Mouse (Mus musculus): Measurements from ENCODE around the gene Iqschfp.

The Iqschfp gene

GRCm38 (mm10) chr3:68351461-68351860, 459.4 kb downstream of the Iqschfp start:
- DNase-seq (ENCODE audit: low spot score): no peak

GRCm38 (mm10) chr3:68352961-68353360, 460.9 kb downstream of the Iqschfp start:
- DNase-seq (ENCODE audit: low spot score): no peak

- DNase-seq (ENCODE audit: low spot score): no peak
Measured at GRCm38 (mm10) chr3:68353492-68353891, 461.5 kb downstream of the Iqschfp start.

DNA sequence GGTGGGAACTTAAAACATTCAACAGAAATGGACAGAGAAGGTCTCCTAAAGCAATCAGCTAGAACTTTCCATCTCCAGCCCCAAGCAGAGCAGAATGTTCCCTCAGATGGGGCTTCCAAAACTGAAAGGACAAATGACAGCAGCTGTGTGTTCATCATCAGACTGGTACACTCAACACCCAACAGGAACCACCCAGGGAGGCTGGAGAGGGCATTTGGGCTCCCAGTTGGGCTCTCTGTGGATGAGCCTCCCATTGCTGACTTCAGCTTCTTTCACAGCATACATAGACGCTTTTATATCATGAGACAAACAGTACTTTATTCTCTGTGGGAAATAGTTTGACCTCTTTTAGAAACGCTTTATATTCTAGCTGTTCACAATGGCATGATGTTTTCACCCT, 464.5 kb downstream of the Iqschfp start:
- DNase-seq (ENCODE audit: low spot score): no peak

GRCm38 (mm10) chr3:68368029-68368428, 476.0 kb downstream of the Iqschfp start:
- no peak for DNase-seq (ENCODE audit: low spot score)

DNA sequence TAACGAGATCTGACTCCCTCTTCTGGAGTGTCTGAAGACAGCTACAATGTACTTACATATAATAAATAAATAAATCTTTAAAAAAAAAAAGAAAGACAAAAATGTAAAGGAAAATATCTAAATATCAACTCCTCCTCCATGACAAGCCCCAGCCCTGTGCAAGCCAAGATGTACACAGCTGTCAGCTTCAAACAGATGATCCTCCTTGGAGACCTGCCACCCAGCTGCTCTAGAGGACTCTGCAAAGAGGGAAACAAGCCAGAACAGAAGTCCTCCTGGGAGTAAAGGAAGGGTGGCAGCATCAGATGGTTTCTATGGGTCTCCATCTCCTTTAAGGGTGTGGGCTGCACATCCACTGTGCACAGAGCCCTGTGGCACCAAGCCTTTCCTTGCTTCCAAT, 480.9 kb downstream of the Iqschfp start:
- no peak for DNase-seq (ENCODE audit: low spot score)

DNA sequence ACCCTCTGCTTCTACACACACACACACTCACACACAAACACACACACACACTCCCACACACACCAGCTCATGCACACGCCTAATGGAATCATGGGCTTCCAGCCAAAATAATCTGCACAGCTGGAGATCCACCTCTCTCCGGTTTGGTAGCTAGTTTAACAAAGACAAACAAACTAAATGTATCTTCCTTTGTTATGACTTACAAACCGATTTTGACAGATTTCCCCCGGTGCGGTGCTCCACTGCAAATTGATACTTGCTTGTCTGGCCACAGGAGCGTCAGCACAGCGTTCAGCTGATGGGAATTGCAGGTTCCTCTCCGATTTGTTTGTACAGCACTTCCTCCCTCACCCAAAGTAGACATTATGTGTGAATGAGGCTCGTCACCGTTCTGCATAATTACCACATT, 483.1 kb downstream of the Iqschfp start:
- DNase-seq (ENCODE audit: low spot score): no peak

- no peak for DNase-seq (ENCODE audit: low spot score)
Measured at GRCm38 (mm10) chr3:68377452-68378198, 485.6 kb downstream of the Iqschfp start.

DNA sequence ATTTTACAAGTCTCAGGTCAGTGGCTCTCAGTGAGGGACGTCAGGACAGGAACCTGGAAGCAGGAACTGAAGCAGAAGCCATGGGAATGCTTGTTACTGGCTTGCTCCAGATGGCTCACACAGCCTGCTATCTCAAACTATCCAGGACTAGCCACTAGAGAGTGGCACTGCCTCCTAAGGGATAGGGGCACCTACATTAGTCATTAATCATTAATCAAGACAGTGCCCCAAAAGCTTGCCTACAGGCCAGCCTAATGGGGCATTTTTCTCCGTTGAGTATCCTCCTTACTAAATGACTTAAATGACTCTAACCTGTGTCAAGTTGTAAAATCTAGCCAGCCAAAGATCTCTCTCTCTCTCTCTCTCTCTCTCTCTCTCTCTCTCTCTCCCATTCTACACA, 486.8 kb downstream of the Iqschfp start:
- no peak for DNase-seq (ENCODE audit: low spot score)

DNA sequence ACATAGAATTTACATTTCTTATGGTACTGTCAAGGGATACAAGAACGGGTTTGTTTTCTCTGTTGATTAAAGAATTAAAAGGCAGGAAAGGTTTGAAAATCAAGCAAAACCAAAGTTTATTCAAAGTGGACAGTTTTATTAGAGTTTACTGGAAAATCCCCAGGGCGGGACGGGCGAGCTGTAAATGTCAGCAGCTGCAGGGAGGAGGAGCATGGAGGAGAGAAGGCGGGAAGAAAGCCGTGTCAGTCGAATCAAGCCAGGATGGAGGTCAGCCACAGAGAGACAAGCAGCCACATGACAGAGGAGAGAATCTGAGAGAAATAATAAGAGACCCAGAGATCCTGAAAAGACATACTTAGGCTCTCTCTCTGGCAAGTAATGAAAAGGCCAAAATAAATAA, 487.2 kb downstream of the Iqschfp start:
- peak; percentile 9 for DNase-seq (ENCODE audit: low spot score)

- no peak for DNase-seq (ENCODE audit: low spot score)
Measured at GRCm38 (mm10) chr3:68383672-68384071, 491.6 kb downstream of the Iqschfp start.

GRCm38 (mm10) chr3:68385544-68385943, 493.5 kb downstream of the Iqschfp start:
- DNase-seq (ENCODE audit: low spot score): no peak

DNA sequence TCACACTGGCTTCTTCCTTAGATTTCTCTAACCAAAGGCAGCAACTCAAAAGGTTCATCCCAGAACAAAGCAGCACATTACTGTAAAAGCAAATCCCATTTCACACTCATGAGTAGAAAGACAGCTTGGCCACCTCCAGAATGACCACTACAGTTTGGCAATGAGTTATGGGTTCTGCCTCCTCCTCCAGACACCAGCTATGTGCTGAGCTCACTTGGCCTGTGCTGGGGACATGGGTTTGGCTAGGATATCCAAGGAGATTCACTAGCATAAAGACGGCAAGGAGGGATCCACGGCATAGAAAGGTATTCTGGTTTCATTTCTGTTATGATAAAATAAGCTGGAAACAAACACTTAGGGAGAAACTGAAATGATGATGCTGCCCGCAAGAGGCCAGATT, 496.0 kb downstream of the Iqschfp start:
- DNase-seq (ENCODE audit: low spot score): no peak

DNA sequence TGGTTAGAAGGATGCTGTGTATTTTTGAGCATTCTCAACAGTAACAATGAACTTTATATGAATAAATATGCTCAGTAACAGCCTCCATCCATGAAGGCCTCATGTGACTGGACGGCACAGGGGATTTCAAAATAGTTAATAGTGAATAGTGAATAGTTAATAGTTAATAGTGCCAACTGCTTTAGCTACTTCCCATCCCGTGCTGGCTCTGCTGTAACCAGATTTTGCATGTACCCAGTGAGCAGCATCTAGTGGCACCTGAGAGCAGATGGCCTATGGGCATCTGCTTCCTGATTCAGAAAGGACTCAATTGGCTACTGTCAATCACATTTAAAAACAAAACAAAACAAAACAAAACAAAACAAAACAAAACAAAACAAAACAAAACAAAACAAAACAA, 501.5 kb downstream of the Iqschfp start:
- DNase-seq (ENCODE audit: low spot score): no peak

DNA sequence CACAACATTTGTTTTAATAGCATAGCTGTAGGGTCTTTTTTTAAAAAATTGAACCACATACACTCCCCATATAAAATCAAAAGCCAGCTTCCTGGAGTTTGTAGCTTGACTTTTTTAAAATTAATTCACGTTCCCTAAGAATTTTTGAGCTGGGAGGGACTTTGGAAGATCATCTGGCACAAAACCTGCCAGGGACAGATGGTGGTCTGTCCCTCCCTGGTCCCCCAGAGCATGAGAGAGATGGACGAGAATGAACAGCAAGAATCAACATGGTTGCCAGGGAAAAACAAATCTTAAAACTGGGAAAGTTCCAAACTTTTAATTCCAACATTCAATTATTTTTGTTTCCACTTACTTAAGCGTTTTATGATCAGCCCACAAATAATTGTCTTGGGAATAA, 506.7 kb downstream of the Iqschfp start:
- DNase-seq (ENCODE audit: low spot score): no peak

DNA sequence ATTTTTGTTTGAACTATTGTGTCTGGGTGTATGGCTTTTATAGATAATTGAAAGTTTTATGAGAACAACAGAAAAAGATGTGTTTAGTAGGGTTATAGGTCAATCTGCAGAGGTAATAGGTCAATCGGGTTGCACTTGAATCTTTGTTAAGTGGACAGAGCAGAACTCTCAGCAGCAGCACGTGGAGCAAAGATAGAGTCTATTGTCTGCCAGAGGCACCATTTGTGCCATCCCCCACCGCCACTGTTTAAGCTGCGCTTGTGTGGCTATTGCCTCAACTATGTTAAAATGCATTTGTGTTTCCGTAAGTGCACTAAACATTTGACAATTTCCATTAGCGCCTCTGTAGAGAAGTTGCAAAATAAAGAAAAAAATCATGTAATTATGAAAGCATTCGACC, 508.1 kb downstream of the Iqschfp start:
- DNase-seq (ENCODE audit: low spot score): no peak

DNA sequence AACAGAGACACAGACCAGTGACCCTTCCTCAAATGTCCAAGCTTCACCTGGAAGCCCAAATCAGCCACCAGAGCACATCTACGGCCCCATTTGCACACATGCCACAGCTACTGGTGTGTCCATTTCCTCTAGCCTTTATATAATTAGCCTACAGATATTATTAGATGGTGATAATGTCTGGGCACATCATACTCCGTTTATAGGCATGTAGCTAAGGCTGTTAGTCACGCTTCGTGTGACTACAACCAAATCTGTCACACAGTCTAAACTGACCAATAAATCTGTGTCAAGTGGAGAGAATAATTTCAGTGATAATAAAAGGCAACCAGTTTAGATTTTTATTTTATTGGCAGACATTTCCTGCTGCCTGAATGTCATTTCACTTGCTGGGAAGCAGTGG, 511.3 kb downstream of the Iqschfp start:
- DNase-seq (ENCODE audit: low spot score): no peak

DNA sequence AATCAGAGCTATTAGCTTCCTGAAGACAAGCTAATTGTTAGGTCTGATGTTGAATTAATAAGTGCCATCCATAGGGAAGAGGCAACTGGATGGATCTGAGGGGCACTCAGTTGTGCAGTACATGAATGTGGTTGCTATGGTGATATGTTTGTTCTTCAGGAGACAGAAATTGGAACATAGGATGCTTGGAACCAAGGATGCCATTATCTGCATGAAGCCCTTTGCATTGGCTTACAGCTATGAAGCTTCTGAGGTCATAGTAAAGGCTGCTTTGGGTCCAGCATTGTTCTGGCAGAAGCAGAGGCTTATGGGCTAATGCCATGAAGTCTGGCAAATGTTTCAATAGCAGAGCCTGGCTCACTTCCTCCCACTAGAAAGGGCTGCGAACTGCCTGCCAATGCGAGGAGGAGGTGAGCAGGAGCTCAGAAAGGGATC, 511.8 kb downstream of the Iqschfp start:
- no peak for DNase-seq (ENCODE audit: low spot score)

- DNase-seq (ENCODE audit: low spot score): no peak
Measured at GRCm38 (mm10) chr3:68405724-68406123, 513.7 kb downstream of the Iqschfp start.

- DNase-seq (ENCODE audit: low spot score): no peak
Measured at GRCm38 (mm10) chr3:68412262-68412661, 520.2 kb downstream of the Iqschfp start.

DNA sequence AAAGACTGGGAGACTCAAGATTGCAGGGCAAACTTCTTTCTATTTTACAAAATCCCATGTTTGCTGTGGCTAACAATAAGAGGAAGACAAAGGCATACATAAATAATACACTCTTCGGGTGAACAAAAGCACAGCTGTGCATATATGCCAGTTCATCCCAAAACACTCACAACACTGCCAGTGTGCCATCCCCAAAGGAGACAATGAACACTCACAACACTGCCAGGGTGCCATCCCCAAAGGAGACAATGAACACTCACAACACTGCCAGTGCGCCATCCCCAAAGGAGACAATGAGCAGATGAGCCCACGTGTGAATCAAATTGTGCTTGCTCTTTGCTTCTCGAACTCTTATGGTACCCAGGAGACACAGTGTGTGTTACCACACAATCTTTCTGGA, 527.8 kb downstream of the Iqschfp start:
- no peak for DNase-seq (ENCODE audit: low spot score)

DNA sequence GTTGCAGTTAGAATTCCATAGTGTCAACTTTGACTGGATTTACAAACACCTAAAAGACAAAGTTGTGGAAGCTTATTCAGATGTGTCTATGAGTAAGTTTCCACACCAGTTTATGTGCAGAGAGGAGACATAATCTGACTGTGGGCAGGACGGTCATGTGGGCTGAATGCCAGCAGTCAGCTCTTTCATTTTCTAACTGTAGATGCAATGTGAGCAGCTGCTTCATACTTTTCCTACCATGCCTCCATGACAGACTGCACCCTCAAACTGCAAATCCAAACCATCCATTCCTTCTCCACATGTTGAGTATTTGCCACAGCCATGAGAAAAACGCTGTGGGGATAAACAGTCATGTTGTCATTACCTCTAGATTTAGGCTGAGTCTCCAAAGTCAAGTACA, 528.9 kb downstream of the Iqschfp start:
- DNase-seq (ENCODE audit: low spot score): no peak

- no peak for DNase-seq (ENCODE audit: low spot score)
Measured at GRCm38 (mm10) chr3:68421849-68422248, 529.8 kb downstream of the Iqschfp start.

GRCm38 (mm10) chr3:68428081-68428480, 536.0 kb downstream of the Iqschfp start:
- no peak for DNase-seq (ENCODE audit: low spot score)

Data from yolk sac, embryonic 10.5 days (tissue).